Mouse (Mus musculus) ES-E14 (cell line): Measurements from ENCODE around the gene Otoa. TPM values are rescaled to one million over a fixed set of nuclear protein-coding genes. Genes with fewer than 3 reads are reported as not detected.

ENCODE experiments used
- DNase-seq: peaks from one replicate; pipeline ENCODE4 v3.0.0-alpha.2; 2013; ENCODE audit warnings: low read depth, low spot score
- H3K27ac ChIP-seq: 2 replicates; pipeline ENCODE4 v1.5.1; 2012; ENCODE audit warnings: low read depth, mild to moderate bottlenecking, low read length, moderate library complexity, mixed read lengths; ENCODE audit not compliant: poor library complexity, insufficient read depth, severe bottlenecking
- H3K36me3 ChIP-seq: 2 replicates; pipeline ENCODE4 v1.6.1; 2012; ENCODE audit warnings: mild to moderate bottlenecking, low read length, moderate library complexity, mixed read lengths; ENCODE audit not compliant: control insufficient read depth, poor library complexity, insufficient read depth, severe bottlenecking
- H3K4me1 ChIP-seq, 2 experiments: fragments of 150-350 bp in 1 of 2; sonication (generic) in 1 of 2; 2 replicates each; pipeline ENCODE4 v1.6.1; 2012; ENCODE audit warnings: low read length in 2 of 2, mild to moderate bottlenecking in 1 of 2, mixed read lengths in 1 of 2; ENCODE audit not compliant: control insufficient read depth in 2 of 2, insufficient read depth in 2 of 2, poor library complexity in 1 of 2
- H3K4me3 ChIP-seq, 2 experiments: fragments of 150-350 bp in 1 of 2; sonication (generic) in 1 of 2; 2 replicates each; pipeline ENCODE4 v1.5.1; 2012; ENCODE audit warnings: low read length in 2 of 2, low read depth in 1 of 2, mild to moderate bottlenecking in 1 of 2, mixed read lengths in 1 of 2; ENCODE audit not compliant: insufficient read depth in 1 of 2, poor library complexity in 1 of 2, severe bottlenecking in 1 of 2
- H3K9ac ChIP-seq: 2 replicates; pipeline ENCODE4 v1.6.1; 2012; ENCODE audit warnings: low read depth, mild to moderate bottlenecking, low read length, mixed read lengths; ENCODE audit not compliant: poor library complexity, insufficient read depth, severe bottlenecking
- H3K9me3 ChIP-seq: fragments of 150-350 bp; sonication (generic); 2 replicates; pipeline ENCODE4 v1.6.1; 2012; ENCODE audit warnings: low read depth, mild to moderate bottlenecking, low read length; ENCODE audit not compliant: control insufficient read depth, insufficient read depth
- CHD2 ChIP-seq: IDR thresholded peaks from 2 replicates; pipeline ENCODE4 v1.6.1; 2014; ENCODE audit warnings: mild to moderate bottlenecking, low read depth, low read length, inconsistent platforms
- HCFC1 ChIP-seq: IDR thresholded peaks from 2 replicates; pipeline ENCODE4 v1.6.1; 2012; ENCODE audit warnings: low read length, inconsistent platforms, borderline replicate concordance; ENCODE audit not compliant: insufficient read depth
- MAFK ChIP-seq: IDR thresholded peaks from 2 replicates; pipeline ENCODE4 v1.6.1; 2014; ENCODE audit warnings: mild to moderate bottlenecking, low read depth, low read length, inconsistent platforms; ENCODE audit not compliant: insufficient read depth
- ZC3H11A ChIP-seq: IDR thresholded peaks from 2 replicates; pipeline ENCODE4 v1.6.1; 2012; ENCODE audit warnings: low read depth, mild to moderate bottlenecking, inconsistent platforms, low read length, borderline replicate concordance
- ZNF384 ChIP-seq: IDR thresholded peaks from 2 replicates; pipeline ENCODE4 v1.6.1; 2012; ENCODE audit warnings: low read depth, low read length, inconsistent platforms
- in situ Hi-C, 2 experiments: fragments of 600-800 bp; cut with MboI; formaldehyde crosslinking; loops; one replicate each; pipeline ENCODE4 v1.15.1; 2025; ENCODE audit warnings: low sequenced_read_pairs in 2 of 2, inconsistent platforms in 1 of 2; ENCODE audit not compliant: unreplicated experiment in 2 of 2
- total RNA-seq: library from RNA; depleted of rRNA; stranded (reverse); fragments of 300-350 nt; gene quantifications from 2 replicates; pipeline ENCODE4 v1.2.3, GENCODE M21; 2012; rRNA removed

Gene Otoa
- total RNA-seq, 1 experiment: 0.22 TPM

GRCm38 (mm10) chr7:121198933-121199332 is 117.5 kb downstream of the Otoa start:
- Histone ChIP-seq H3K27ac (no peak overlapping the region), H3K9me3 (no peaks in the 10 kb centered on the region), H3K4me1 (no peaks in the 10 kb centered on the region), H3K4me3 (no peak overlapping the region), H3K9ac (no peak overlapping the region), H3K36me3 (no peaks in the 10 kb centered on the region)
- in situ Hi-C loops: no loop called here
- DNase-seq: no peak
- no peak for TF ChIP-seq HCFC1
- TF ChIP-seq MAFK: no peak
- no peak for TF ChIP-seq ZC3H11A
- no peak for TF ChIP-seq ZNF384
- no peak for TF ChIP-seq CHD2

GRCm38 (mm10) chr7:121211804-121212203 is 130.4 kb downstream of the Otoa start:
- H3K9ac ChIP-seq: no peak overlapping the region
- H3K9me3 ChIP-seq: no peaks in the 10 kb centered on the region
- in situ Hi-C loops: no loop called here
- no peaks in the 10 kb centered on the region for H3K4me1 ChIP-seq
- no peak for DNase-seq
- H3K4me3 ChIP-seq: no peak overlapping the region
- no peaks in the 10 kb centered on the region for H3K36me3 ChIP-seq
- TF ChIP-seq ZNF384 (no peak), CHD2 (no peak), MAFK (no peak), HCFC1 (no peak), ZC3H11A (no peak)
- no peak overlapping the region for H3K27ac ChIP-seq

Other genes with a start within 250 kb of the Otoa start
- gene Eef2k, start 238.8 kb upstream of the Otoa start, total RNA-seq: 13.6 and 32.9 TPM in 2 replicates
- 44.4 and 51.1 TPM in 2 replicates for gene Polr3e, start 163.9 kb upstream of the Otoa start, total RNA-seq
- 20.9 and 25.9 TPM in 2 replicates for gene Cdr2, start 99.3 kb upstream of the Otoa start, total RNA-seq
- not detected in 2 replicates for gene Mfsd13b, start 99.1 kb upstream of the Otoa start, total RNA-seq
- 21.0 and 26.7 TPM in 2 replicates for gene Mettl9, start 47.2 kb upstream of the Otoa start, total RNA-seq
- gene Igsf6, start 7.1 kb upstream of the Otoa start, total RNA-seq: 0.11 TPM in 1 of 2 replicates, not detected in the other